Mouse (Mus musculus) forebrain, embryonic 16.5 days (tissue): ENCODE measurements around the gene Itga2b. TPM values are rescaled to one million over a fixed set of nuclear protein-coding genes. Genes with fewer than 3 reads are reported as not detected.

Experiments
- ATAC-seq: fragments of 200-750 bp; cut with Nextera tagmentation; 2 replicates; pipeline ENCODE4 v1.8.0; 2017; ENCODE audit warnings: mild to moderate bottlenecking, moderate library complexity
- H3K27ac ChIP-seq: fragments of 300-500 bp; sonication (generic); 2 replicates; pipeline ENCODE4 v1.5.1; 2014; ENCODE audit warnings: low read length, control low read depth
- H3K27me3 ChIP-seq: fragments of 300-500 bp; sonication (generic); replicated peaks from 2 replicates; pipeline ENCODE4 v1.6.1; 2014; ENCODE audit warnings: low read length; ENCODE audit not compliant: control insufficient read depth, insufficient read depth
- H3K36me3 ChIP-seq: fragments of 300-500 bp; sonication (generic); 2 replicates; pipeline ENCODE4 v1.6.1; 2014; ENCODE audit not compliant: control insufficient read depth, insufficient read depth
- H3K4me1 ChIP-seq: fragments of 300-500 bp; sonication (generic); replicated peaks from 2 replicates; pipeline ENCODE4 v1.6.1; 2014; ENCODE audit warnings: low read length; ENCODE audit not compliant: control insufficient read depth, insufficient read depth
- H3K4me2 ChIP-seq: fragments of 300-500 bp; sonication (generic); 2 replicates; pipeline ENCODE4 v1.6.1; 2014; ENCODE audit warnings: mild to moderate bottlenecking, low read length, control low read depth
- H3K4me3 ChIP-seq: fragments of 300-500 bp; sonication (generic); replicated peaks from 2 replicates; pipeline ENCODE4 v1.5.1; 2014; ENCODE audit warnings: mild to moderate bottlenecking, low read length, control low read depth
- H3K9ac ChIP-seq: fragments of 300-500 bp; sonication (generic); replicated peaks from 2 replicates; pipeline ENCODE4 v1.6.1; 2014; ENCODE audit warnings: low read depth, low read length, control low read depth
- H3K9me3 ChIP-seq: fragments of 300-500 bp; sonication (generic); 2 replicates; pipeline ENCODE4 v1.6.1; 2016; ENCODE audit warnings: low read length; ENCODE audit not compliant: control insufficient read depth
- WGBS: fragments of 180-500 bp; shearing (Covaris S2); extraction: QIAGEN DNeasy Blood & Tissue Kit; methylation state at CpG from one replicate; pipeline ENCODE4 v1.1.7; 2014; 5-methylcytosine and 5-hydroxymethylcytosine counted together
- polyA plus RNA-seq: library from polyadenylated mRNA; unstranded; fragments of >200 nt; fragmentation: Nextera tagmentation; extraction: Ambion mirVana; gene quantifications from 2 replicates; pipeline ENCODE4 v1.2.1, GENCODE M21; 2015

Itga2b gene
- 3.6 and 6.6 TPM in 2 replicates for polyA plus RNA-seq

- H3K4me3 ChIP-seq: no peak within 1 kb of the TSS
- no peak within 1 kb of the TSS for H3K27ac ChIP-seq
- H3K36me3 ChIP-seq: no peaks in the 10 kb centered on the region
- no peaks in the 10 kb centered on the region for H3K27me3 ChIP-seq
- H3K4me2 ChIP-seq: no peak within 1 kb of the TSS
- peaks cover 14% of the 10 kb centered on the region for H3K4me1 ChIP-seq
- 73% methylated on average over 11 of the region's 11 CpGs for WGBS
- no peaks in the 10 kb centered on the region for H3K9me3 ChIP-seq
- no peak within 1 kb of the TSS for H3K9ac ChIP-seq
- no peak for ATAC-seq
Measured at GRCm38 (mm10) chr11:102469648-102470357, at the start of gene Itga2b. Gene Itga2b, minus strand, starts transcription at chr11:102470122.

DNA sequence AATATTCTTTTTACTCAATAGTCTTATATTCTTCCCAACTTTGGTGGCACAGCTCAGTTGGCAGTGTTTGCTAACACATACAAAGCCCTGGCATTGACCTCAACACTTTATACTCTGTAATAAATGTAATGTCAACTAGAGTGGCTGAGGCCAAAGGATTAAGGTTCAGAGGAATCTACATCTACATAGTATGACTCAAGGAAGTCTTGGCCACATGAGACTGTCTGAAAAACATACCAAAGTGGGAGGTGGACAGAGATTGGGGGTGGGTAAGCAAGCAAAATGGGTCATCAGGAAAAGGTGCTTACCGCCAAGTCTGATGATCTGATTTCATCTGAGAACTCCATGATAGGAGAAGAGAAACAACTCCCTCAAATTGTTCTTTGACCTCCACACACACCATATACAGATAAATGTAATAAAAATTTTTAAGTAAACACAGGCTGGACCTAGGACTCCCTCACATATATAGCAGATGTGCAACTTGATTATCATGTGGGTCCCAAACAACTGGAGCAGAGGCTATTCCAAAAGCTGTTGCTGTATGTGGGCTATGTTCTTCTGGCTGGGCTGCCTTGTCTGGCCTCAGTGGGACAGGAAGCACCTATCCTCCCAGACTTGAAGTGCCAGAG lies 45.0 kb upstream of the Itga2b start:
- H3K4me3 ChIP-seq: no peak overlapping the region
- H3K4me1 ChIP-seq: no peaks in the 10 kb centered on the region
- H3K9me3 ChIP-seq: no peaks in the 10 kb centered on the region
- ATAC-seq: no peak
- H3K9ac ChIP-seq: no peak overlapping the region
- 100% methylated on average over 1 of the region's 1 CpGs for WGBS
- no peak overlapping the region for H3K27ac ChIP-seq
- H3K36me3 ChIP-seq: peaks cover 5% of the 10 kb centered on the region; the same call in 1 of the 2 replicates
- H3K4me2 ChIP-seq: no peak overlapping the region
- no peaks in the 10 kb centered on the region for H3K27me3 ChIP-seq

DNA sequence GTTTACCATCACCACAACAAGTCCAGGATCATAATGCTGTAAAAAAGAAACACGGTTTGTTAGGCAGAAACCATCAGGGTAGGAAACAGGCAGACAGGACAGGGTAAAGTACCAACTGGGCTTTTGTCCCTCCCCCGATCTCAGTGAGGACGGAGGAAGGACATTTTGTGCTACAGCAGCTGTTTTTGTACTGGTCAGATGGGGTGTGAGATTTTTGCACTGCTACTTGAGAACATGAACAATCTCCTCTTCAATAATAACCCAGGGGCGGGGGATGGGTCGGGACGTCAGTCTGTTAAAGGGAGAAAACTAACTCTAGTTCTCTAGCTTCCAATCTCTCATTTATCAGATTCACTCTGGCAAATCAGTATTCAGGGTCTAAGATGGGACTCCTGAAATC lies 40.3 kb upstream of the Itga2b start:
- H3K9ac ChIP-seq: no peak overlapping the region
- peaks cover 8% of the 10 kb centered on the region for H3K36me3 ChIP-seq
- H3K9me3 ChIP-seq: no peaks in the 10 kb centered on the region
- H3K4me1 ChIP-seq: no peaks in the 10 kb centered on the region
- no peak overlapping the region for H3K4me3 ChIP-seq
- no peaks in the 10 kb centered on the region for H3K27me3 ChIP-seq
- 59% methylated on average over 6 of the region's 6 CpGs for WGBS
- H3K4me2 ChIP-seq: no peak overlapping the region
- no peak for ATAC-seq
- H3K27ac ChIP-seq: no peak overlapping the region

- H3K36me3 ChIP-seq: peaks cover 19% of the 10 kb centered on the region
- H3K27ac ChIP-seq: no peak overlapping the region
- H3K9me3 ChIP-seq: no peaks in the 10 kb centered on the region
- no peaks in the 10 kb centered on the region for H3K27me3 ChIP-seq
- no peak overlapping the region for H3K4me2 ChIP-seq
- H3K4me3 ChIP-seq: no peak overlapping the region
- 85% methylated on average over 2 of the region's 2 CpGs for WGBS
- no peak for ATAC-seq
- no peaks in the 10 kb centered on the region for H3K4me1 ChIP-seq
- H3K9ac ChIP-seq: no peak overlapping the region
Measured at GRCm38 (mm10) chr11:102496732-102497131, 26.8 kb upstream of the Itga2b start.

- H3K4me1 ChIP-seq: no peaks in the 10 kb centered on the region
- ATAC-seq: no peak
- no peak overlapping the region for H3K4me3 ChIP-seq
- H3K9me3 ChIP-seq: no peaks in the 10 kb centered on the region
- no peak overlapping the region for H3K9ac ChIP-seq
- H3K27me3 ChIP-seq: no peaks in the 10 kb centered on the region
- peaks cover 17% of the 10 kb centered on the region for H3K36me3 ChIP-seq
- no peak overlapping the region for H3K27ac ChIP-seq
- no peak overlapping the region for H3K4me2 ChIP-seq
- 85% methylated on average over 2 of the region's 2 CpGs for WGBS
Measured at GRCm38 (mm10) chr11:102496206-102496605, 26.3 kb upstream of the Itga2b start.

- Histone ChIP-seq H3K36me3 (peaks cover 14% of the 10 kb centered on the region), H3K27ac (no peak overlapping the region), H3K9ac (no peak overlapping the region), H3K4me3 (no peak overlapping the region), H3K9me3 (no peaks in the 10 kb centered on the region), H3K27me3 (no peaks in the 10 kb centered on the region), H3K4me1 (no peaks in the 10 kb centered on the region), H3K4me2 (no peak overlapping the region)
- ATAC-seq: no peak
- WGBS: 97% methylated on average over 5 of the region's 5 CpGs
Measured at GRCm38 (mm10) chr11:102495742-102496141, 25.8 kb upstream of the Itga2b start.

DNA sequence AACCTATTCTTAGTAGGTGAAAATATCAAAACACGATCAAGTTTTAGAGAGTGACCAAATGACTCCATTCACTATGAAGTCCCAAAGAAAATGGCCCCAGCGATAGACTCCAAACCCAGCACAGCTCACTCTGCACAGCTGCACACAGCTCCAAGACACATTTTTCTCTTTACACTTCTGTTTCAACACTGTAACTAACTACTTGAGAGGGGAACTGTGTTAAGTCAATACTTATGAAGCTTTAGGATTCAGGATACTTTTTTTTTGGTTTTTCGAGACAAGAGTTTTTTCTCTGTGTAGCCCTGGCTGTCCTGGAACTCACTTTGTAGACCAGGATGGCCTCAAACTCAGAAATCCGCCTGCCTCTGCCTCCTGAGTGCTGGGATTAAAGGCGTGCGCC lies 25.2 kb upstream of the Itga2b start:
- Histone ChIP-seq H3K4me1 (no peaks in the 10 kb centered on the region), H3K4me3 (no peak overlapping the region), H3K36me3 (peaks cover 12% of the 10 kb centered on the region), H3K27ac (no peak overlapping the region), H3K9me3 (no peaks in the 10 kb centered on the region), H3K9ac (no peak overlapping the region), H3K27me3 (no peaks in the 10 kb centered on the region), H3K4me2 (no peak overlapping the region)
- ATAC-seq: no peak
- 98% methylated on average over 6 of the region's 6 CpGs for WGBS

DNA sequence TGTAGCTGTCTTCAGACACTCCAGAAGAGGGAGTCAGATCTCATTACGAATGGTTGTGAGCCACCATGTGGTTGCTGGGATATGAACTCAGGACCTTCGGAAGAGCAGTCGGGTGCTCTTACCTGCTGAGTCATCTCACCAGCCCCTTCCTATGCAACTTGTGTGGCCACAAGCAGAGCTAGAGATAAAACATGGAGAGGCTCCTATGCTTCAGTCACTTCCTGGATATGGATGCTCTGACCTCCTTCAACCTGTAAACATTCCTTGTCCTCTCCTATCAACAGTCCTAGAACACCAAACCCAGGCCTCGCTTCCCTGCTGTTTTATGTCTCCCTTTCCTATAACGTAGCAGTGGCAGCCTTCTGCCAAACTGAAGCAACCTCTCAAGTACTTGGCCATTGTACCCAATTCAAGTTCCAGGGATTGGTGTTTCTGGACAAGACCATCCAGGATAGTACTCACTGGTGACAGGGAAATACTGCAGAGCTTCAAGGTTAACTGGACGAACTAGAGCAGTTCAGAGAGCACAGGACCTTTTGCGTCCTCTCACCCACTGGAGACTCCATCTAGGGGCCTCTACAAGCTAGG lies 24.2 kb upstream of the Itga2b start:
- no peak for ATAC-seq
- H3K9me3 ChIP-seq: no peaks in the 10 kb centered on the region
- H3K4me1 ChIP-seq: no peaks in the 10 kb centered on the region
- H3K9ac ChIP-seq: no peak overlapping the region
- H3K36me3 ChIP-seq: peaks cover 6% of the 10 kb centered on the region; the same call in 1 of the 2 replicates
- H3K27me3 ChIP-seq: no peaks in the 10 kb centered on the region
- no peak overlapping the region for H3K4me3 ChIP-seq
- no peak overlapping the region for H3K4me2 ChIP-seq
- 90% methylated on average over 7 of the region's 7 CpGs for WGBS
- H3K27ac ChIP-seq: no peak overlapping the region

GRCm38 (mm10) chr11:102493241-102493640 lies 23.3 kb upstream of the Itga2b start:
- ATAC-seq: no peak
- Histone ChIP-seq H3K27ac (no peak overlapping the region), H3K4me1 (no peaks in the 10 kb centered on the region), H3K4me2 (no peak overlapping the region), H3K9ac (no peak overlapping the region), H3K4me3 (no peak overlapping the region), H3K36me3 (peaks cover 5% of the 10 kb centered on the region; the same call in 1 of the 2 replicates), H3K27me3 (no peaks in the 10 kb centered on the region), H3K9me3 (no peaks in the 10 kb centered on the region)
- 93% methylated on average over 2 of the region's 2 CpGs for WGBS
